Mouse (Mus musculus): ENCODE results near the gene Abcc5.
"Not testable (repeated sequence)": the region's sequence is repeated elsewhere in the genome, so short reads cannot be mapped to it uniquely, and the experiment has no call there.

Abcc5 gene

DNA sequence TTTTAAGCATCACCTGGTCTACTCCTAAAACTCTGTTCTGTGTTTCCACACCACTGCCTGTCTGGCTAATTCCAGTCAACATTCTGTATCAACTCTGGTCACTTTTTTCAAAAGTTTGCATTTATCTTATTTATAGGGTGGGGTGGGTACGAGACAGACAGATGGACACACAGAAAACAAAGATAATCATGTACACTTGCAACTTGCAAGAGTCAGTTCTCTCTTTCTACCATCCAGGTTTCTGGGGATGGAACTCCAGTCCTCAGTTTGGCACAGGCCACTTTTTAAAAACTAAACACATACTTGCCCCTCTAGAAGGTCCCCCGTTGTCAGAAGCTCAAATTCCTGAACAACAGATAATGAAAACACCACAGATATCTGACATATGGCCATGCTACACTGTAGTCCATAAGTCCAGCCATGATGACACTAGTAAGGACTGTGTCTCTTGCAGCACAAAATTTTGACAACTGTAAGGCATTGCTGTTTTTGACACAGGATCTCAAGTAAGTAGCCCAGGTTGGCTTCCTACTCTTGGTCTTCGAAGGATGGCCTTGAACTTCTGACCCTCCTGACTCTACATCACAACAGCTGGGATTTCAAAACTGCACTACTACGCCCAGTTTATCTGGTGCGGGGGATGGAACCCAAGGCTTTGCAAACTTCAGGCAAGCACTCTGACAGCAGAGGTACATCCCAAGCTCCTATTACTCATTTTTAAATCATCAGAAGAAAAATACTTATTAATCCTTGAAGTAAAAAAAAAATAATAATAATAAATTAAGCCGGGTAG lies 3.1 kb downstream of the Abcc5 start:
- DNase-seq (ENCODE audit: low read depth): no peak

DNA sequence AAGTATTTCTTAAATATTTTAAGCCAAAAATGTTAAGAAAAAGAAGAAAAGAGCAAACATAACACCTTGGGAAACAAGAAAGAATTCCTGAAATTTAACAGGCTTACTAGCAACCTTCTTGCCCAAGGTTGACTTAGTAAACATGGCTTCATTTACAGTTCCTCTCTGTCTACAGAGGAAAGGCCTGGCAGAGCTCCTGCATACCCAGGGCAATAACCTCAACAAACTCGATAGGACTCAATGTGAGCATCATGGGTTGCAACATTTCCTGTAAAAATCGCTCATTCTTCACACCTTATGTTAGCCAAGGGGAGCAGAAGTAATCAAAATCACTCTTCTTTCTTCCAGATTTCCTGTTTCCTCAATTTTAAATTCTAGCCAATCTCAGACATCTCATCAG lies 8.1 kb downstream of the Abcc5 start:
- DNase-seq (ENCODE audit: low read depth): no peak

DNA sequence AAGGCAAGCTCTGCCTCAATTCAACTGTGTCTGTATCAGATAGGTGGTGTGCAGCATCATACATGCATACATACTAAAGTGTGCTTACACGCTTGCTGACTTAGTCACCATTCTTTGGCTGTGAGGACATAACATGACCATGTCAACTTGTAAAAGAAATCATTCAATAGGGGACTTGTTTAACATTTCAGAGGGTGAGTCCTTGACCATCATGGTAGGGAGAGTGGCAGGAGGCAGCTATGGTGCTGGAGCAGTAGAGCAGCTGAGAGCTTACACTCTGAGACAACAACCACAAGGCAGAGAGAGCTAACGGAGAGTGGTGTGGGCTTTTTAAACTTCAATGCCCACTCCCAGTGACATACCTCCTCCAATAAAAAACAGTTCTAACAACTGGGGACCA lies 9.9 kb downstream of the Abcc5 start:
- no peak for DNase-seq (ENCODE audit: low read depth)

DNA sequence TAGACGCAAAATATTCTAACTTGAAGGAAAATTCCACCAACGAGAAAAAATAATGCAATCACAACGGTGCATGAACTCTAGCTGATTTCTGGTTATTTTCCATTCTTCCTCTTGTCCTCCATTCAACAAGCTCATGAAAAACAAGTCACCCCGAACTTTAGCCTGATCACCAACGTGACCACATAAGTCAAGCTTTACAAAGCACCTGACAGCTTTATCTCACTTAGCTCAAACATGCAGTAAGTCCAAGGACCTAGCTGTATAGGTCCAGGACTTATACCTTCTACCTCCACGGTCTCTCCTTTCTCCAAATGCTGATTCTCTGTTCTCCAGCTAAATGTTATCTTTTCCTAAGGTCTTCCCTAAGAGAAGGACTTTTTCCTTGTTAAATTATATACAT lies 10.4 kb downstream of the Abcc5 start:
- no peak for DNase-seq (ENCODE audit: low read depth)

DNA sequence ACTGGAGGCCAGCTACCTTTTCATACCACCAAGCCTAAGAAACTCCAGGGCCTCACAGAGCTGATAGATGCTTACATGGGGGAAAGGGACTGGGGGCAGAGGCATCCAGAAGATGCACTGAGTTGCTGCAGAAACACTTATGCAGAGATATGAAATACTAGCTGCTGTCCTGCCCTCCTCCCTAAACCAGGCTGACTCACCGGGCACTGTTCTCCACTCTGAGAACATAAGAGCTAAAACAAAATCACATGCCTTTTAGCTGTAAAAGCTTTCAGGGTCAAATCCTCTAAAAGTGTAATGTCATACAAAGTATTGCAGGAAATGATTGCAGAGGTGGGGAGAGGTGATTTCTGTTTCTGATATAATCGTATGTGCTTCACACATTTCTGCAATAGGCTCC lies 11.0 kb downstream of the Abcc5 start:
- no peak for DNase-seq (ENCODE audit: low read depth)

DNA sequence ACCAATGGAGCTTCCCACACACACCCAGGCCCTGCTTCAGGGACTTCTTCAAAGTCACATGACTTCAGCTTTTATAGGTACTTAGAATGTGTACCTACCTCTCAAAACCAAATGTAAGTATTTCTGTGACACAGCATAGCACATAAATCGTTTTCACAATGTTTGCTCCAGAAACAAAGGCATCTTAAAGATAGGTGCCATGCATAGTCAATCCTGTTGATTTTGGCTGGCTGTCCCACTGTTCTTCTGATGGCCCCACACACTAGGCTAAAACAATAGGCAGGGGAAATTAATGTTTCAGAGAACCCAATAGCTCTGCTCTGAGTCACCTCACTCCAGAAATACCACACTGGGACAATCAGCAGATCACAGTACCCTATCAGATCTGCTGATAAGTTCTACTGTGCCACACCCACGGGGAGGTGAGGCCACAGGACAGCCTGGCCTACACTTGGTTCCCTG lies 12.3 kb downstream of the Abcc5 start:
- DNase-seq (ENCODE audit: low read depth): no peak

DNA sequence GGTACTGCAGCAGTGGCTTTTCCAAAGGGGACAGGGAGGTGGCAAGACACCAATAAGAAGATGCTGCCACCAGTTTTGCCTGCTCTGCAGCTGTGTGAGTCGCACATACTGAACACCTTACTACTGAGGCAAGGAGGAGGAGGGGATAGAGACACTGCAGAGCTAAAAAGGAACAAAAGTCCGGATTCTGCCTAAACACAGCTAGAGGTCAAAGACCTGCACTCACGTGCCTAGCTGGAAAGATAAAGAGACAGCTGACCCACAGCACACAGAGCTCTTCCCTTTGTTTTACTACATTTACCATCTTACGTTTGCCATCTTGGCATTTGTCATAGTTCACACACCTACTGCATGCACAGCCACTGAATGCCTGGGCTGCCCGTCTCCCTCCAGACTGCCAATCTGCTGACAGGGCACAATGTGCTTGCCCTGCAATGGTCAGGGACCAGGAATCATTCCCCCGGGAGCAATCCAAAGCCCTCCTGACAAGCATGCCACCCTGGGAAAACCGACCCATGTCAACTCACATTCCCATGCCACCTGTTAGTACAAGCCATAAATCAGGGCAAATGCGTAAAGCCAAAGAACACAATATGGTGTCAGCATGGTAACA lies 14.1 kb downstream of the Abcc5 start:
- no peak for DNase-seq (ENCODE audit: low read depth)

DNA sequence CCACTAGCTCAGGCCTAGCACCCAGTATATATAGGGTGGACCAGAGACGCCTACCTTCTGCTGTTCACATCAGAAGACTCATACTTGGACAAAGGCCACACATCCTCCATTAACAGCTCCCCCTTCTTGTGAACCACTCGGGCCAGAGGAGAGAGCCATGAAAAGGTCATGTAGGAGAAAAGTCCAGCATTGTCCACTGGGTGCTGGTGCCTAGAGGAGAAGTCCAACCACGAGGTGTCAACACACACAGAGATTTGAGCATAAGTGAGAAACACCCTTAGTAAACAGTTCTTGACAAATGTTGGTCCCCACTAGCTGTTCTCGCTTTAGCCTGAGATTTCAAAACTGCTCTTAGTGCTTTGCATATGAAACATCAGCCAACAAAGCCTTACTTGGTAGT lies 20.9 kb downstream of the Abcc5 start:
- DNase-seq (ENCODE audit: low read depth): no peak

DNA sequence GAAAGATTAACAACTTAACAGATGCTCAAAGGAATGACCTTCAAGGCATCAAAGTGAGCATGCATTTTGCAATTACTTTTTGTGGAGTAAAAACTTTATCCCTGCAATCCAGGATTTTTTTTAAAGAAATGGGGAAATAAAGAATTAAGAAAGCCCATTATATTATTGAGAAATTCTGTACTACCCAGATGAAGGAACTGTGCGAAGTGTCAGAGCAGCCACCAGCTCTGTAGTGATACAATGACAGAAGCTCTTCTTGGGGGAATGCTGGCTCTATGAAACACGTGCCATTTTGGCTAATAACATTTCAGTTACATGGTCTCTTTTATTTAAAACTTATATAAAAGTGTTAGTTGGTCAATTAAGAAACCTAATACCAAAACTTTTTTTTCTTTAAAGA lies 22.9 kb downstream of the Abcc5 start:
- DNase-seq (ENCODE audit: low read depth): no peak

DNA sequence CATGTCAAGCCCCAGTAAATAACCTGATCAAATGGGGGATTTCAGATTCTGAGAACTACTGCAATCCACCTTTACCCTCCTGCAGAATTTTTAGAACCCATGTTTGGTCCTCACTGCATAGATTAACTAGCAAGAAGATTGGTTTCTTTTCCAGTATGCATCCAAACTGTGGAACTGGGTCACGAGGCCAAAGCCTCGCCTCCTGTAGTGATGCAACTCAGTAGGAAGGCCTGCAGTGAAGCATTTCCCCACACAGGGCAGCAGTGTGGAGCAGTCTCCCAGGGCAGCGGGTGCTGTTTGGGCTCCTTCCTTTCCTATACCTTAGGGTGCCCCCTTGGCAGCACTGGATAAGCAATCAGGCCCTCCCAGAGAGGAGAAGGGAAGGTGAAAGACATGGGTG lies 24.6 kb downstream of the Abcc5 start:
- DNase-seq (ENCODE audit: low read depth): no peak

DNA sequence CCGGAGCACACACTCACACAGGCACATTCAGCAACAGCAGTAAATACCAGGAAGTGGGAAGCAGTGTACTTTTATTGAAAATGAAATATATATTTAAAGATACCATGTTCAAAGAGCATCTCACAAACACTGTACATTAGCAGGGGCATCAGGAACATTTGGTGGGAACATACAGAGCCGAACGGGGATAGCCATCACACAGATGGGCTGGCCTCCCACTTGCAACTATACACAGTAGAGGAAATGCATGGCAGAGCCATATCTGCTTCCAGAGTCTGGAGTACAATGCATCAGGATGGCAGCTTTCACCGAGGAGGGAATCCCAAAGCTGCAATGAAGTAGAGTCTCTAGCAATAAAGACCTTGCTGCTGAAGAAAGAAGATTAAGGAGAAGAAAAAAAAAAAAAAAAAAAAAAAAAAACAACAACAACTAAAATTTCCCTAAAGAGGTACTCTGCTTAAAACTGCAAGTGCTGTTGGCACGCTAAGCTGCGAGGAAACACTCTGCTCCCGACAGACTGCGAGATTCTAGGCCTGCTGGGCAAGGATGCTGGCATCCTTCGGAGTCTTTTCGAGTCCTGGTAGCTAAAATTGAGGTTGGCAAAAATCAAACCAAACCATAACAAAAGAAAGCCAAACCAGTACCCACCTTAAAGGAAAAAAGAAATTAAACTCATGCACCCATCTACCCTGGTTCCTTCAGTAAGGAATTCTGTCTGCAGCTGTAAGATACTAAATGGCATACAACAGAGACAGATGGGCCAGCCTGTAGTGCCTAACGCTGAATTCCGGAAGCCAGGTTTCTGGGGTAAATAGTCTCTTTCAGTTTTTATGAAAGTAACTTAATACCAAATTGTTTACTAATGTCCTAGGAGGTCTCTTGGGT lies 25.2 kb downstream of the Abcc5 start:
- DNase-seq (ENCODE audit: low read depth): no peak

DNA sequence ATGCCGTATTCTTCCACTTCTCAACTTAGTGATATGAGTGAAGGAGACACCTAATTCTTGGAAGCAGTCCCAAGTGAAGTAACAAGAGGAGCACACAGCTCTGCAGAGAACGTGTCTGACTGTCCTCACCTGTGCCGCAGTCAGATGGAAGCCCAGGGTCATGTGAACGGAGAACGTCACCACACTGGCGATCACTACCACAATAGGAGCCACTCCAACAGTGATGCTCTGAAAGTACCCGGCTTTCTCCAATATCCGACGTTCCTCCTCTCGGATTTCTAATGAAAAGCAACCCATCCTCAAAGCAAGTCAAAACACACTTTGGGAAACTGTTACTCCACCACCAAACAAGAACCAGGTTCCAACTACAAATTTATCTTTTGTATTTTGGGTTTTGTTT lies 29.3 kb downstream of the Abcc5 start:
- no peak for DNase-seq (ENCODE audit: low read depth)

DNA sequence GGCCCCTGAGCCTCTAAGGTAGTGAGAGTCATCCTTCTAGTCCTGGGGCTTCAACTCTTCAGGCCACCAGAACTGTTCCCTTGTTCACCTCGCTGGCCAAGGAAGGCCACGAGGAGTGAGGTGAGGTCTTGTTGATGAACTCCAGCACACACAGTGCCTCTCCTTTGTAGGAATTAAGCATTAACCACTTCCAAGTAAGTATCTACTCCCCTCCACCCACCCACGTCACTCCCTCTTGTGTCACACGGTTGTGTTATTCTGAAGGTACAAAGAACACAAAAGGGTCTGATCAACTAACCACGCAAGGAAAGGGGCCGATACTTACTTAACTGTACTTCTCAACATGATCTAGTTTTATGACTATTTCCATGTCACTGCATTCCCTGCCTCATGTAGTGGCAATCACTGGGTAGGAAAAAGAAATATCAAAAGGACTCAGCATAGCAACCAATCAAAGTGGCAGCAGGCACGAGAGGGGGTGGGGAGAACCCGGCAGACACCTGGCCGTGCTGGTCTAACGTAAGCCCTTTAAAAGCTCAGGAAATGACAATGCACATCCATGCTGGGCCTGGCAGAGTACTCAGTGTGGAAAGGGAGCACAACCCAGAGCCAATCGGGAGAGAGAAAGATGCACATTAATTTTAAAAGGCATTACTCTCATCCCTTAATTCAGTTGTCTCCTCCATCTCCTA lies 30.8 kb downstream of the Abcc5 start:
- no peak for DNase-seq (ENCODE audit: low read depth)

DNA sequence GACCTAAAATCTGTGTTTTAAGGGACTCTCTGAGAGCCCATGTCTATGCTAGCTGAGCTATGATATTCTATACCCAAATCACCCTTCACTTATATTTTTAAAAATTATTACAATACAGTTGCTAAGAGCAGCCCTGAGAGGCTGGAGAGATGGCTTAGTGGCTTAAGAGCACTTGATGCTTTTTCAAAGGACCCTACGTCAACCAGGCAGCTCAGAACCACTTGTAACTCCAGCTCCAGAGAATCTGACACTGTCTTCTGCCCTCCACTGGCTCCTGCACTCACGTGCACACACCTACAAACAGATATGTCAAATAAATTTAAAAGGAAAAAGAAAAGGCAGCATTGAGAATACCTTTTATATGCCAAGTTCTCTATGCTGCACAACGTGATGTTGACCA lies 34.4 kb downstream of the Abcc5 start:
- no peak for DNase-seq (ENCODE audit: low read depth)

DNA sequence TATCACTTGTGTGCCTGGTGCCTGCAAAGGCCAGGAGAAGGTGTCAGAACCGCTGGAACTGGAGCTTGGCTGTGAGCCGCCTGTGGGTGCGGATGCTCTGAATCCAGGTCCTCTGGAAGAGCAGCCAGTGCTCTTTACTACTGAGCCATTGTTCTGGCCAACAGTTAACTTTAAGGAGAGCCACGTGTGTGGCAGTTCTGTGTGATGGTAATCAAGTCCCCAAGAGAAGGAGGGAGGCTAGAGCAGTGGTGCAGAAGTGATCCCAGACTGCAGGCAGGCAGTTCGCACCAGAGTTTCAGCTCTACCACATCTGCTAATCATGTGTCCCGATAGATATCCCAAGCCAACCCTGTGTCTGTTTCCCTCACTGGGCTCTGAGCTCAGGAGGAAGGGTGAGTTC lies 36.0 kb downstream of the Abcc5 start:
- DNase-seq (ENCODE audit: low read depth): no peak

DNA sequence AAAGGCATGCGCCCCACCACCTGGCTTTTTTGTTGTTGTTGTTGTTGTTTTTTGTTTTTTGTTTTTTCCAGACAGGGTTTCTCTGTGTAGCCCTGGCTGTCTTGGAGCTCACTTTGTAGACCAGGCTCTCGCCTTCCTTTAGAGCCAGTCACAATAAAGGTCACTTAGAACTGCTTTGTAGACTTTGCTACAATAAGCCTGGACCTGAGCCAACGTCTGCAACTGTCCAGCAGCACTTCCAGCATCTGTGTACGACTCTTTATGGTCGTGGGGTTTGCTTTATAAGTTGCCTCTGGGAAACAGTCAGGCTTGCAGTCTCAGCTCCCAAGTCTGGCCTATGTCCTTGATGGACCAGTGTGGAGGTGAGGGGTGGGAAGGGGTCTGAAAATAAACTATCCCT lies 45.2 kb downstream of the Abcc5 start:
- no peak for DNase-seq (ENCODE audit: low read depth)

DNA sequence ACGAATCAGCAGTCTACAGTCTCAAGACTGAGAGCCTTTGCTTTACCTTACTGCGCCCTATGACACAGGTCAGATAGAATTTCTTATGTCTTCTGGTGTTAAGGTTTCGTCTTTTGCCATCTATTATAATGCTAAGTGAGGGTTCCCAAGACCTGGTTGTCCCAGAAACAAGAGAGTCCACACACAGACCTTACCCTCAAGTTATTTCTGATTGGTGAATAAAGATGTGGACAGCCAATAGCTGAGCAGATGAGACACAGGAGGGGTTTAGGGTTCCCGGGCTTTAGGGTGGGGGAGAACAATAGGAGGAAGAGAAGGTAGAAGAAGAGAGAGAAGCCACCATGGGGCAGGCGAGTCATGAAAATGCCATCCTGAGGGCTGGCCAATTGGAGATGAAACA lies 50.9 kb downstream of the Abcc5 start:
- no peak for DNase-seq (ENCODE audit: low read depth)

DNA sequence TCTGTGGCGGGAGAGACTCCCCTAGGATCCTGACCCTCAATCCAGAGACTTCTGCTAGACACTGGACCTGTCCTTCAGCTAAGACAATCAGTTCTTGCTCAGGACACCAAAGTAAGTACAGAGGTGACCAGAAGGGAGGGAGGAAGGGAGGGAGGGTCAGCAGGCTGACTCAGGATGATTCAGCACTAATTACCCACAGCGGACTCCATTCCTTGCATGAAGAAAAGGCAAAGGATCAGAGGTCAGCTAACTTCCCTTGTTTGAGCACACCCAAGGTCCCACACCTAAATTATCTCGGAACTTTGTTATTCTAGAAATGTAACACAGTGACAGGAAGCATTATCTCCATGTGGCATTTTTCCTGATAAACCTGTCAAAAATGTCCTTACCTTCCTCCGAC lies 54.5 kb downstream of the Abcc5 start:
- no peak for DNase-seq (ENCODE audit: low read depth)

DNA sequence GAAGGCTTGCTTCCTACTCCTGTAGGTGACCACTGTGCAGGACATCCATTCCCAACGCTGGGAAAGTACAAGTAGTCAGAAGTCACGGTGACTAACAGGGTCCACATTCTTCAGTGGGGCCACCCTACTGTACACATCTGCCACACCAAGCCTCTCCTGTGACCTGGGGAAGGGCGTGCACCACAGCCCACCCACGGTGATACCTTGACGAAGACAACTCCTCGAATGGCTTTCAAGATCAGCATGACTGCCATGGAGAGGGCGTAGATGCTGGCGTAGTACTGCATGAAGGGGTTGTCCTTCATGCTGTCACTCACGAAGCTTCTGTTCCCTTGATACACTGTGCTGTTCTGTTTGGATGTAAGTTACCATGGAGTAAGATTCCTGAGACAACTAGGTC lies 58.0 kb downstream of the Abcc5 start:
- DNase-seq (ENCODE audit: low read depth): no peak

DNA sequence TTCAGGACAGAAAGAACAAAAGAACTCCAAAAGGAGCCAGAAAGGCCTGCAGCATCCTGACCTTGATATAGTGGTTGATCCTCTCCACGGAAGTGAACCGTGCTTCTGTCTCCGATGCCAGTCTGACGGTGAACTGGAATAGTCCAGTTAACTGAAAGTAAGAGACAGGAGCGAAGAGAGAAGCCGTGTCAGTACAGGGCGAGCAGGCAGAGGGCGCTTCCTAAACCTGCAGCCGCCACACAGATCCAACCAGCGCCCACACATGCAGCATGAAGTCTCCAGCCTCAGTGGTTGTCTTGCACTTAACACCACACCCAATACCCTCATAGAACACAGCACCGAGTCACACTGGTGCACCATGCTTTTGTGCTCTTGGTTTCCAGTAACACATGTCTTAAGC lies 64.1 kb downstream of the Abcc5 start:
- no peak for DNase-seq (ENCODE audit: low read depth)

DNA sequence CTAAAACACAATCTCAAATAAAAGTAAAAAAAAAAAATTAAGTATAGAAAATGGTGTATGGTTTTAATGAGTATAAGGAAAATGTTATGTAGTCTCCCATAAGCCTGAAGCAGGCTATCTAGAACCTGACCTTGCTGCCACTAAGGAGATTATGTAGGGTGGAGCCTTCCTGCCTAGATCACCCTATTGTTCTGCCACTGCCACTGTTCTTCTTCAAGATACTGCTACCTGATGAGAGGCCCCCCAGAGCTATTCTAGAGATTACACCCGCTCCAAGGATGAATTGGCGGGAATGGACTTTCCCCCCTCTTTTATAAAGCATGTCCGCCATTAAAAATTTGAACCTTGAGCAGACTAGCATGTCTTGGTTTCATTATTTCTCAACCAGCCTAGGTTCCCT lies 64.7 kb downstream of the Abcc5 start:
- DNase-seq (ENCODE audit: low read depth): not testable (repeated sequence)

DNA sequence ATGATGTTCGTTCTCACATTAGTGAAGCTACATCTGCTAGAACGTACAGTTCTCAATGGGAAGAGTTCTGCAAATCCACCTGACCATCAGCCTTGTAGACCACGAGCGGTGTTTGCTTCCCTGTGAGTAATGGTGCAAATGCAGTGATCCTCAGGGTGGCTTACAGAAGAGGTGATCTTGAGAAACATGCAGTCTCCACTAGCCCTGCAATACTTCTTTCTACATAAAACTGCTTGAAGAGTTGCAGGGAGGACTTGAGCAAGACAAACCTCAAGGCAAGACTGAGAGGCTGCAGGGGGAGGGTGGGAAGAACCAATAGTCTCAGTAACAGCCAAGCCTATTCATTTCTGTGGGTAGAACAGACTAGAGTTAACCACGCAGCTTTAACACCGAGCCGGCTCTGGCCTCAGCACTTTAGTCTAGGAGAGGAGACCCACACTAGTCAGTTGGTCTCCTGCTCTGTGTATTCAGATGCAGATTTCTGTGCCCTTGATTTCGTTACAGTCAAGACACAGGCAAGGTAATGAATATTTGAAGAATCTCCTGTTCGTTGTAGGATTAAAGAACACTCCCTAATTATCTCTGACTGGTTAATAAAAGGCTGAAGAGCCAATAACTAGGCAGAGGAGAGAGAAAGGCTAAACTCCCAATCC lies 66.4 kb downstream of the Abcc5 start:
- DNase-seq (ENCODE audit: low read depth): no peak

All from induced T-regulatory cell, adult 2 months (primary cell).